Mouse (Mus musculus): ENCODE results near the gene Hist1h3b.

Gene Hist1h3b

GRCm38 (mm10) chr13:23799405-23799804 lies 47.3 kb downstream of the Hist1h3b start:
- DNase-seq: no peak
